Mouse (Mus musculus): Measurements from ENCODE around the gene Dmbt1. TPM values are rescaled to one million over a fixed set of nuclear protein-coding genes. Genes with fewer than 3 reads are reported as not detected.

Gene Dmbt1
- total and polyA plus RNA-seq, 3 experiments = not detected

DNA sequence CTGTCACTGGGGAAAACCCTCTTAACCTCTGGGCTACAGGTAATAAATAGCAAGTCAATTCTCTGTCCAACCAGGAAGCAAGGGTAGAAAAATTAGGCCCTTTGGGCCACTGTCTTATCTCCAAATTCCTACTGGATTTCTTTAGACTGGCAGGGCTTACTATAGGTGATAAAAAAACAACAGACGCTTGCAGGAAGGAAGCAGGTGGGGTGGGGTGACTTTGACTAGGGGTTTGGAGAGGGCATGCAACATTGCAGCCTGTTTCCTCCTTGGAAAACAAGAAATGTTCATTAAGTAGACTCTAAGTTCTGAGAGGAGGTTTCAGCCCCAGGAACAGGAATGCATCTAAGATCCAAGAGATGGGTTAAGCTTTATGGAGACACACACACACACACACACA, 7.0 kb upstream of the Dmbt1 start:
- in situ Hi-C loops (cut with MboI; ENCODE audit: low pct_ligation_motif_present, low pct_unique_long_range_greater_than_20kb, low sequenced_read_pairs) = no loop called here
- no peak overlapping the region for H3K4me2 ChIP-seq (ENCODE audit: insufficient read depth, low read depth, poor library complexity, severe bottlenecking)

GRCm38 (mm10) chr7:131027557-131027956, 4.3 kb upstream of the Dmbt1 start:
- H3K9ac ChIP-seq (ENCODE audit: insufficient read depth, low read depth) = no peak overlapping the region
- H3K27ac ChIP-seq (ENCODE audit: insufficient read depth, low read depth) = no peak overlapping the region
- no peak for DNase-seq (ENCODE audit: extremely low read depth)
- peaks cover 80% of the 10 kb centered on the region for H3K27me3 ChIP-seq (replicated peaks)
- H3K4me2 ChIP-seq (ENCODE audit: insufficient read depth, low read depth, poor library complexity, severe bottlenecking) = no peak overlapping the region
- H3K4me1 ChIP-seq (ENCODE audit: control insufficient read depth in 1 of 2, insufficient read depth in 2 of 2) = no peaks in the 10 kb centered on the region
- no peak overlapping the region for H3K4me3 ChIP-seq (replicated peaks in 1 of 3; ENCODE audit: low read depth in 2 of 3, low read length in 2 of 3, poor library complexity in 1 of 3)
- in situ Hi-C loops (cut with MboI; ENCODE audit: low pct_ligation_motif_present, low pct_unique_long_range_greater_than_20kb, low sequenced_read_pairs) (no loop called here), dilution Hi-C loops (cut with MboI; ENCODE audit: extremely low pct_ligation_motif_present, extremely low pct_unique_long_range_greater_than_20kb, low sequenced_read_pairs) (no loop called here)
- H3K36me3 ChIP-seq (replicated peaks in 1 of 2; ENCODE audit: control insufficient read depth in 1 of 2, insufficient read depth in 1 of 2, low read length in 1 of 2) = no peaks in the 10 kb centered on the region
- no peaks in the 10 kb centered on the region for H3K9me3 ChIP-seq (replicated peaks; ENCODE audit: low read length)
- H3K79me2 ChIP-seq (replicated peaks; ENCODE audit: control insufficient read depth, extremely low read depth, insufficient read depth, poor library complexity, severe bottlenecking) = no peaks in the 10 kb centered on the region
- no peak for TF ChIP-seq NELFE (IDR thresholded peaks at IDR 0.05; ENCODE audit: low read depth, low read length)
- no peak for TF ChIP-seq GABPA (IDR thresholded peaks at IDR 0.05; ENCODE audit: insufficient replicate concordance, low read depth, low read length)
- no peak for TF ChIP-seq MAX (IDR thresholded peaks at IDR 0.05; ENCODE audit: low read length)
- no peak for TF ChIP-seq ZNF384 (IDR thresholded peaks at IDR 0.05; ENCODE audit: low read depth, low read length)
- TF ChIP-seq SIN3A (IDR thresholded peaks at IDR 0.05; ENCODE audit: low read length) = no peak
- no peak for TF ChIP-seq SMC3 (IDR thresholded peaks at IDR 0.05; ENCODE audit: low read depth, low read length)
- no peak for TF ChIP-seq USF1 (IDR thresholded peaks at IDR 0.05; ENCODE audit: low read depth, low read length)
- TF ChIP-seq TCF12 (IDR thresholded peaks at IDR 0.05; ENCODE audit: low read depth, low read length) = no peak
- TF ChIP-seq RAD21 (IDR thresholded peaks at IDR 0.05; ENCODE audit: low read depth, low read length) = no peak
- no peak for TF ChIP-seq CHD2 (IDR thresholded peaks at IDR 0.05; ENCODE audit: low read length)
- TF ChIP-seq ELF1 (IDR thresholded peaks at IDR 0.05; ENCODE audit: low read depth, low read length) = no peak

More for the DNA sequence above, 7.0 kb upstream of the Dmbt1 start:
- Histone ChIP-seq H3K36me3 (replicated peaks in 1 of 2; ENCODE audit: control insufficient read depth in 1 of 2, insufficient read depth in 1 of 2, low read length in 1 of 2) (no peaks in the 10 kb centered on the region), H3K4me3 (replicated peaks in 1 of 3; ENCODE audit: low read depth in 2 of 3, low read length in 2 of 3, poor library complexity in 1 of 3) (no peak overlapping the region), H3K9ac (ENCODE audit: insufficient read depth, low read depth) (no peak overlapping the region), H3K27ac (ENCODE audit: insufficient read depth, low read depth) (no peak overlapping the region), H3K9me3 (replicated peaks; ENCODE audit: low read length) (no peaks in the 10 kb centered on the region), H3K4me1 (ENCODE audit: control insufficient read depth in 1 of 2, insufficient read depth in 2 of 2) (no peaks in the 10 kb centered on the region), H3K79me2 (replicated peaks; ENCODE audit: control insufficient read depth, extremely low read depth, insufficient read depth, poor library complexity, severe bottlenecking) (no peaks in the 10 kb centered on the region), H3K27me3 (replicated peaks) (peaks cover 69% of the 10 kb centered on the region)
- no peak for DNase-seq (ENCODE audit: extremely low read depth)
- dilution Hi-C loops (cut with MboI; ENCODE audit: extremely low pct_ligation_motif_present, extremely low pct_unique_long_range_greater_than_20kb, low sequenced_read_pairs) = no loop called here
- no peak for TF ChIP-seq JUN (IDR thresholded peaks at IDR 0.05; ENCODE audit: insufficient read depth, low read depth, low read length)
- no peak for TF ChIP-seq ELF1 (IDR thresholded peaks at IDR 0.05; ENCODE audit: low read depth, low read length)
- TF ChIP-seq NRF1 (IDR thresholded peaks at IDR 0.05; ENCODE audit: low read depth, low read length) = no peak
- no peak for TF ChIP-seq MXI1 (IDR thresholded peaks at IDR 0.05; ENCODE audit: low read depth, low read length)
- no peak for TF ChIP-seq EP300 (IDR thresholded peaks at IDR 0.05; ENCODE audit: low read length)
- no peak for TF ChIP-seq IRF4 (IDR thresholded peaks at IDR 0.05; ENCODE audit: low read depth, low read length)
- TF ChIP-seq POLR2A (IDR thresholded peaks at IDR 0.05; ENCODE audit: low read depth, low read length) = no peak
- no peak for TF ChIP-seq CHD2 (IDR thresholded peaks at IDR 0.05; ENCODE audit: low read length)
- TF ChIP-seq USF2 (conservative IDR thresholded peaks at IDR 0.05; ENCODE audit: low read depth, low read length) = no peak
- TF ChIP-seq MYC (IDR thresholded peaks at IDR 0.05; ENCODE audit: low read depth, low read length) = no peak
- TF ChIP-seq E2F4 (IDR thresholded peaks at IDR 0.05; ENCODE audit: insufficient replicate concordance, low read depth, low read length) = no peak
- TF ChIP-seq GABPA (IDR thresholded peaks at IDR 0.05; ENCODE audit: insufficient replicate concordance, low read depth, low read length) = no peak
- no peak for TF ChIP-seq MAFK (IDR thresholded peaks at IDR 0.05; ENCODE audit: insufficient replicate concordance, low read length)
- TF ChIP-seq NELFE (IDR thresholded peaks at IDR 0.05; ENCODE audit: low read depth, low read length) = no peak
- no peak for TF ChIP-seq KAT2A (IDR thresholded peaks at IDR 0.05; ENCODE audit: insufficient replicate concordance, low read length)
- TF ChIP-seq TCF12 (IDR thresholded peaks at IDR 0.05; ENCODE audit: low read depth, low read length) = no peak
- no peak for TF ChIP-seq USF1 (IDR thresholded peaks at IDR 0.05; ENCODE audit: low read depth, low read length)
- TF ChIP-seq ZKSCAN1 (IDR thresholded peaks at IDR 0.05; ENCODE audit: borderline replicate concordance, low read depth, low read length) = no peak
